Mouse (Mus musculus): ENCODE data around the gene Galm. TPM values are rescaled to one million over a fixed set of nuclear protein-coding genes. Genes with fewer than 3 reads are reported as not detected.
"Not testable (repeated sequence)": the region's sequence is repeated elsewhere in the genome, so short reads cannot be mapped to it uniquely, and the experiment has no call there.

Galm gene
- polyA plus RNA-seq, 3 experiments from 2014 or later = 36.2 to 50.6 (median 42.1) TPM

- ATAC-seq = no peak
These were observed 40.2 kb downstream of the Galm start for GRCm38 (mm10) chr17:80167436-80167835.

DNA sequence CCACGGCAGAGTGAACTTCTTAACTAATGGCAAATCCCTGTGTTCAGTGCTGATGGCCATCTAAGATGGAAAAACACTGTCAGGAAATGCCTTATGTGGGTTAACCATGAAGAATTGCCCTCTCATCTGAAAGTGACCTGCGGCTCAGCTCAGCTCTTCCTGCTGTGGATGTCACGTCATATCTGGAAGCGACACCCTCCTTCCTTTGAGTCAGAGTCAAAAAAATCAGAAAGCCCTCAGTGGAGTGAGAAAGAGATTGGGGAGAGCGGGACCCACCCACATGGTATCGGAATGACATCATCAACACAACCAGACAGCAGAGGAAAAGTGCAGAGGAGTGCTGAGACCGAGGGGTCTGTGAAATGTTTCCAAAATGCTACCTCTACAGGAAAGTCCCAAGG lies 40.6 kb downstream of the Galm start:
- peak; percentile 79 for ATAC-seq

- no peak for ATAC-seq
These were observed 41.3 kb downstream of the Galm start for GRCm38 (mm10) chr17:80168425-80169182.

- peak; percentile 57 for ATAC-seq
These were observed 42.5 kb downstream of the Galm start for GRCm38 (mm10) chr17:80169792-80170191.

DNA sequence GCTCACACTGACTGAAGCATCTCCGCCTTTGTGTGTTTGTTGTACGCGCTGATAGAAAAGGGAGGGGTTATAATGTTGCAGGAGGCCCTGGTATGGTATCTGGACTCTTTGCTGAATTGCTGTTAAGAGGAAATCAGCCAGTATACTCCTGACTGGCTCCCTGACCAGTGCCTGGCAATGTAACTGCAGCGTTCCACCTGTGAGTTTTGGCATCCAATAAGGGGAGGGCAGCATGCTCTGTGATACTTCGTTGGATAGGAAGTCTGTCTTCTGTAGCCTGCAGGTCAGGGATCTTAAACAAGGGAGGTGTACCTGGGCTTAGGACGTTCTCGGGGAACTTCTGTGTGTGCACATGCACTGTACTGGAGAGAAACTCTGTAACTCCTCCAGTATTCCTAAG lies 43.7 kb downstream of the Galm start:
- no peak for ATAC-seq

DNA sequence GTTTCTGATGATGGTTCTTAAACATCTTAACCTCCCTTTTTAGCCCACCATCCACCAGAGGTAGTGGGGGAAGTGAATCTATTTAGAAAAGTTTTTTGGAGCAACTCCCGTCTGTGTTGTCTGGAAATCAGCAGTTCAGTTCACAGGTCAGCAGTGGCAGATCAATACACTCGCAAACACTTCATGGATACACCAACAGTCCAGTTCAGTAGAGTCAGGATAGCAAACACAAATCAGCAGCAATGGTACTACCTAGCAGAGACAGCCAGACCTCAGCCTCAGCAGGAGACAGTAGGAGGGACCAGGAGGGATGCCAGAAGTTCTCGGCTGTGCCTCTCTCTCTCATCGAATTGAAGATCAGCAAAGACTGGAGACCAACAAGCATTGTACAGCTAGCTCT lies 44.7 kb downstream of the Galm start:
- no peak for ATAC-seq

- ATAC-seq = no peak
These were observed 45.5 kb downstream of the Galm start for GRCm38 (mm10) chr17:80172761-80173160.

GRCm38 (mm10) chr17:80173708-80174107 lies 46.4 kb downstream of the Galm start:
- ATAC-seq = no peak

- peak; percentile 5 for ATAC-seq
These were observed 46.9 kb downstream of the Galm start for GRCm38 (mm10) chr17:80174146-80174545.

GRCm38 (mm10) chr17:80174699-80175385 lies 47.6 kb downstream of the Galm start:
- peak; percentile 34 for ATAC-seq

DNA sequence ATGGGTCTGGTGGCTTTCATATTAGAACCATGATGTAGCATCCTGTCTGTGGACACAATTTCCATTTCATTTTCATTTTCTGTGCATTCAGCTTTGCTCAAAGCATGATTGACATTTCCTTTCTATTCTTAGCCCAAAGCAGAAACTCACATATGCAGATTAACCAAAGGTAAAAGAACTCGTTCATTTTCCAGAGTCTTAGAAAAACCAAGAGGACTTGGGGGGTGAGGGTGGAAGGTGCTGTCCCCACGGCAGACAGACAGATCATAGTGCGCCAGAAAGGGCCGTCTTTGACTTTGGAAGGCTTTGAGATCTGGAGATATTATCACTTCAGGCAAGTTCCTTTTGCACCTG lies 48.1 kb downstream of the Galm start:
- ATAC-seq = peak; percentile 66

DNA sequence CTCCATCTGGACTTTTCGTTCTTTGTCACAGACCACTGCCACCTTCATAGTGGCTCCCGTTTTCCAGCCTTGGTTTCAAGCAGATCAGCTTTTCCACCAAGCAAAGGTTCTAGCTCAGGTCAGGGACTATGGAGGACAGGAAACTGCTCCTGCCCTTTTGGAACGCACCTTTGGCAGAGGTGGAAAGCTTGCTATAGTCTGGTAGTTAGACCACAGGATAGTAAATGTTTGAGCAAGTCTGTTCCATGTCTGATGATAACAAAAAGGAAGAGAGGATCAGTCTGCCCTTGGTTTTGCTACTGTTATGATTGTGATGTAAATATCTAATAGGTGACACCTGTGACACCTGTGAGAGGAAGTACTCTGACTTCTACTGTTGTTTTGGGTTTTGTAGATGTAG lies 48.7 kb downstream of the Galm start:
- no peak for ATAC-seq

GRCm38 (mm10) chr17:80178846-80179245 lies 51.6 kb downstream of the Galm start:
- ATAC-seq = not testable (repeated sequence)

GRCm38 (mm10) chr17:80179959-80180358 lies 52.7 kb downstream of the Galm start:
- peak; percentile 49 for ATAC-seq

DNA sequence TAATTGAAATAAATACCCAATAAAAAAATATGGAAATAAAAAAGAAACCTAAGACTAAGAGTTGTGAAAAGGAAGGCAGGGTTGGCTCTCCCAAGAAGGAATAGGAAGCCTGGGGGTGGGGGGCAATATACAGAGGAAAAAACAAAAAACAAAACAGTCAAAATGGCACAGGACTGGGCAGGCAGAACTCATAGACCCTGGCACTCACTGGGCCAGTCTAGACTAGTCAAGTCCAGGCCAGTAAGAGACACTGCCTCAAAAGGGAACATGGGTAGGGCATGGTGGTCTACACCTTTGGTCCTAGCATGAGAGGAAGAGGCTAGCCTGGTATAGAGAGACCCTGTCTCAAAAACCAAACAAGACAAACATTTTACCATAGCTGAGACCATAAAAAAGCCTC lies 53.2 kb downstream of the Galm start:
- no peak for ATAC-seq

DNA sequence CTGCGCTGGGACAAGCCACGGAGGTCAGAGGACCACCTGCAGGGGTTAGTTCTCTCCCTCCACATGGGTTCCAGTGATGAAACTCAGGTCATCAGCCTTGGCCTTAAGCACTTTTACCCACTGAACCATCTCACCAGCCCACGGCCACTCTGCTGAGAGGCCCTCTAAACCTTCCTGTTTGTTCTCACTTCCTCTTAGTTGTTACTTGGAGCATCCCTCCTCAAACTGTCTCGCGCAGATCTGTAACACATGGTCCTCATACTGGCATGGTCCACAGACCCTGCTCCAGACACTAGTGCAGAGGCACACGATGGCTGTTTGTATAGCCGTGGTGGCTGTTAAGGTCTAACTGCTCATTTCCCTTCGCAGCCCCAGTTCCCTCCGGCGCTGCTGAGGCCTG lies 56.3 kb downstream of the Galm start:
- ATAC-seq = no peak

GRCm38 (mm10) chr17:80193075-80193474 lies 65.8 kb downstream of the Galm start:
- ATAC-seq = peak; percentile 67

GRCm38 (mm10) chr17:80199160-80199778 lies 72.0 kb downstream of the Galm start:
- no peak for ATAC-seq

GRCm38 (mm10) chr17:80205657-80206056 lies 78.4 kb downstream of the Galm start:
- no peak for ATAC-seq

- peak; percentile 14 for ATAC-seq
These were observed 79.0 kb downstream of the Galm start for GRCm38 (mm10) chr17:80206301-80206670.

DNA sequence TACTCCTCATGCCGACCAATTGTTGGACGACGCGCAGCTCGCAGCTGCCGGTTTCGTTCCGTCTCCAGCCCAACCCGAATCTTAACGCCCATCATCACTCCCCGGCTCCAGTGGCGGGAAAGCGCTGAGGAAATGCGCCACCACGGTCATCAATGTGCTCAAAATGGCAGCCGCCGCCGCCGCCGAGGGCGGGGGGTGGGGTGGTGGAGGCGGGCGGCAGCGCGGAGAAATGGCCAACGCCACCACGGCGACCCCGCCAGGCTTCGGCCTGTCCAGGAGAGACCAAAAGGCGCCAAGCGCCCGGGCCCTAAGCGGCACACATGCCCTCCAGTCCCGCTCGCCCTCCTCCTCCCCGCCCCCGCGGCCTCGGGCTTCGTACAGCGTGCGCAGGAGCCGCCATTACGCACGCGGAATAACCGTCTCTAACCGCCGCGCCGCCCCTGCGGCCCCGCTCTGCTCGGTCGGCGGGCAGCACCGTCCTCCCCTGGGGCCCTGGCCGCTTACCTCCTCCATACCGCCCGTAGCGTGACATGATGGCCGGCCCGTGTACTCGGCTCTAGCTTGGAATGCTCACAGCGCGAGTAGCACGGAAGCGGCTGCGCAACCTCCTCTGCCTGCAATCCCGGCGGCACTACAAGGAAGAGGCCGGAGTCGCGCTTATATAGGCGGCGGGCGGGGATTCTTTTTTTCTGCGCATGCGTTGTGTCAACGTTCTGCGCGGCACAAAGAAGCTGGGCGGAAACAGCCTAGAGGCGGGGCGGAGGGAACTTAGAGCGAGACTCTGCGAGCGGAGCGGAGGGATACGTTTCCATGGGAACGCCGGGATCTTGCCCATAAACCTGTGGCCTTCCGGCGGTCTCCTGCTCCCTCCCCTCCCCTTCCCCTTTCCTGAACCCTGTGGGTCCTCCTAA lies 79.7 kb downstream of the Galm start, which contains the start of the genes Srsf7 and Ttc39d:
Gene Srsf7 (minus strand): TSS at position 637 of the 911 bp plus-strand sequence.
Gene Ttc39d (plus strand): TSS at position 790 of the 911 bp plus-strand sequence.
- peak; percentile 82 for ATAC-seq

GRCm38 (mm10) chr17:80213998-80214397 lies 86.7 kb downstream of the Galm start:
- not testable (repeated sequence) for ATAC-seq

DNA sequence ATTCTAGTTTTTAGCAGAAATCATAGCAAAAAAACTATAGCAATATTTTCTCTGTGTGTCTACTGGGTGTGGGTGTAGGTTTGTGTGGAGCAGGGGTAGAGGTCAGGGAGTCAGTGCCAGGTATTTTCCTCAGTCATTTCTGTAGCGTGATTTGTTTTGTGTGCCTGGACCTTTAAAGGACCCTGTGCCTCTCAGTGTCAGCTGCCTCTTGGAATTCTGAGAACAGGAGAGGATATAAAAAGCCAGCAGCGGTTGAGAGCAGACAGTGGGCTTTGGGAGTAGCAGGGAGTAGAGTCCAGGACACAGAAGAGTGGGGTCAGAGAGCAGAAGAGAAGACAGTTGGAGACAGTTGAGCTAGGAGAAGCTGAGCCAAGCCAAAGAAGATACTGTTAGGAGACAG lies 92.9 kb downstream of the Galm start:
- ATAC-seq = no peak
